Mouse (Mus musculus): ENCODE measurements around the gene Ascc2. TPM values are rescaled to one million over a fixed set of nuclear protein-coding genes. Genes with fewer than 3 reads are reported as not detected.

The Ascc2 gene
- 10 to 100 TPM; 31.0 to 32.0 (median 31.7) TPM for polyA plus RNA-seq (2017; shearing (Covaris generic))

DNA sequence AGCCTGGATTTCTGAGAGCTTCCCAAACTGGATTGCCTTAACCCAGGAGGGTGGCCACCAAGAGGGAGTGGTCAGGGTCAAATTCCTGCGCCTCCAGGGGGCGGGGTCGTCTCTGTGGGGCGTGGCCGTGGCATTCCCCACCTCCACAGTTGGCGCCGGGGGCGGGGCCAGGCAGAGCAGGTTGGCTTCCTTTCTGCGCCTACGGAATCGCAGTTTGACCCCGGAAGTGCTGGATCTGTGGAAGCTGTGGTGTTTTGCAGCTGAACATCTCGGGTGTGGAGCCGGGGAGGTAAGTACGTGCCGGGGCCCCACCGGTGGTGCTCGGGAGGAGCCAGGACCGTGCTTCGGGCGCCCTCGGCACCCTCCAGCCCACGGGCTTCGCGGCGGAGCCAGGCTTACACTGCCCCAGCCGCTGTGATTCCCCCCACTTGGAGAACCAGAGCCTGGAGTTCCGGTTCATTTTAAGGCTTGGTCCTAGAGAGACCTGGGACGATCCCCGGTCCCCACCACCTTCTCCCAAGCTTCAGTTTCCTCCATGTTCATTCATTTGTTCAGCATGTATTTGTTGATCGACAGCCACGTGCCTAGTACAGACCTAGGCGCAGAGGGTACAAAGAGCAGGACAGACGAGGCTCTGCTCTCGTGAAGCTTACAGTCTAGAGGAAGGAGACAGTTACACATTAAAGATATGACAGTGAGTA is at the start of gene Ascc2:
TSS of gene Ascc2 (plus strand) at position 214 of the 701 bp plus-strand sequence.
- ATAC-seq, result peak; percentile 96

- no peak for ATAC-seq
Observed at GRCm38 (mm10) chr11:4591811-4592210, 45.7 kb upstream of the Ascc2 start.

DNA sequence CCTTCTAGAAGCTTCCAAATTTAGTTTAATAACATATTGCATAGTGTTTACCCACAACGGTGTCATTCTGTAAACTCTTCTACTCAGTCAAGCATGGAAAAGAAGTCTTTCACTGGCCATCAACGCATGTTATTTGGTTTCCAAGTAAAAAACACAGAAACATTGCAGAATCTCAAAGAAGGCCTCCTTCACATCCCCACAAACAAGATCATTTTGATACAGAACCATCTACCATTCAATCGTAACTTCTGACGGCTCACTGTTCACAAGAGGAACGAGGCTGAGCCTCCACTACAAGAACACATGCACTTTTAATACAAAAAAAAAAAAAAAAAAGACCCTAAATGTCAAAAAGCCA is 44.1 kb upstream of the Ascc2 start:
- ATAC-seq, result no peak

GRCm38 (mm10) chr11:4593849-4594607 is 43.5 kb upstream of the Ascc2 start:
- peak; percentile 52 for ATAC-seq

- ATAC-seq, result peak; percentile 82
Observed at GRCm38 (mm10) chr11:4594608-4595500, 42.7 kb upstream of the Ascc2 start, which contains the start of gene Mtmr3. Gene Mtmr3 (minus strand): TSS chr11:4594863.

GRCm38 (mm10) chr11:4598411-4598810 is 39.1 kb upstream of the Ascc2 start:
- no peak for ATAC-seq

DNA sequence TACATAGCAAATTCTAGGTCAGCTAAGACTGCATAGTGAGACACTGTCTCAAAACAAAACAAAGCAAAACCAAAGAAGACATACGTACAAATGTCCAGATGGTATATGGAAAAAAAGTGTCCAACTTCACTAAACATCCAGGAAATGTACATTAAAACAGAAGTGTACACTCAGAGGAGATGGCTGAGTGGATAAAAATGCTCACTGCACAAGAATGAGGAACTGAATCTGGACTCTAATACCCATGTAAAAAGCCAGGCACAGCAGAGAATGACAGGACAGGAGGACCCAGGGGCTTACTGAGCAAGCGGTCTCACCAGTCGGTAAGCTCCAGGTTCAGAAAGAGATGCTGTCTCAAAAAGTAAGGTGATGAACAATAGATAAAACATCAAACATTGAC is 37.6 kb upstream of the Ascc2 start:
- ATAC-seq, result no peak

- ATAC-seq, result no peak
Observed at GRCm38 (mm10) chr11:4601890-4602289, 35.7 kb upstream of the Ascc2 start.

DNA sequence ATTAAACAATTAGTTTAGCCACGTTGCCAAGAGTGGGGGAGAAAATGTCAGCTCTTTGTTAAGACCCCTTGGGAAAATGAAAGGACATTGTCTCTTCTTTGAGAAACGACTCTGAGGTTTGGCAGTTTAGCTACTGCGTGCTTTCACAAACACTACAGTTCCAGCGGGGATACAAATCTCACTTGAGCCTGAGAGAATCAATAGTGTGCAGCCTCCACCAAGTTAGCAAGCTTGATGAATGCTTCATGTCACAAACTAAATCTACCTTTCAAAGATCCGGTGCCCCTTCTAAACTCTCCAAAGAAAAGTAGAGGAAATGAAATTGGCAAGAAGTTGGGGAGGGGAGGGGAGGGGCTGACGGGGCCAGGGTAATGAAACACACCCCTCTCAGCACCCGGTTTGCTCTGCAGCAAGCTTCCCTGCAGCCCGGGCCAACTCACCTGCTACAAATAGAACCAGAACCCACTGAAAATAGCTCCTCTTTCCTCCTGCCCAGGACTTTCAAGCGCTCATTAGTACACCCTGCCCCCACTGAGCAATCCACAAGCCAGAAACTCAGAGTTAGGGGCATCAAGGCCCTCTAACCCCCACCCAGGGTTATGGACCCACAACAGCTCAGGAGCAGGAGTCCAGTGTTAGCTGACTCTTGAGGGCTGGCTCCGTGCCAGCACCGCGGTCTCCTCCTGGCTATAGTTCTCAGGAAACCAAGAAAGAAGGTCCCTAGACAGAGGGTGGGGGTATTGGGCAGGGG is 34.7 kb upstream of the Ascc2 start:
- ATAC-seq, result no peak

DNA sequence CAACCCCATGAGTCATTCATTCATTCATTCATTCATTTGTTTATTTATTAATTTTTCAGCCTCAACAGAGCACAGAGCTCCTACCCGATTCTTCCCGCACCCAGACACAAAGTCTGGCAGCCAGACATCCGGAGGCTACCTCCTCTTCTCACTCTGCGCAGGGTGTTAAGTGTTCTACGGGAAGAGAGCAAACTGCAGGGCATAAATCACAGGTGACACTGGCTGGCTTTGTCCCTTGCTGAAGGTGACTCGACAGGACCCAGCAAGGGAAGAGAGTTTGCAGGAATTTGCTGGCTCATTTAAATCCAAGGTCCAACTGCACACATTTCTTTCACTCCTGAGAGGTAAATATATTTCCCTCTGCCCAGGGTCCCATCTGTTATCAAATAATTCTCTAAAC is 33.1 kb upstream of the Ascc2 start:
- no peak for ATAC-seq

DNA sequence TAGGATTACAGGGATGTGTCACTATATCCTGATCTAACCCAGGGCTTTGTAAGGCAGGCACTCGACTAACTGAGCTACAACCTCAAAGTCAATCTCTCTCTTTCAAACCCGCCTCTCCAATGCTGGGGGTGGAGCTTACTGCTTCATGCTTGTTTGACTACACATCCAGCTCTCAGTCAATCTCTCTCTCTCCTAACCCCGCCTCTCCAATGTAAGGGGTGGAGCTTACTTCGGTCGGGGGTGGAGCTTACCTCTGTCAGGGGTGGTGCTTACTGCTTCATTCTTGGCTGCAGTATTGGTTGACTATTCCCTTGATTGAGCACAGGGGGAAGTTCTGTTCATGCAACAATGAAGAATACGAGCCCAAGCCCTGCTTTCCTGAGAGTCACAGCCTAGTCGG is 32.1 kb upstream of the Ascc2 start:
- ATAC-seq, result no peak

DNA sequence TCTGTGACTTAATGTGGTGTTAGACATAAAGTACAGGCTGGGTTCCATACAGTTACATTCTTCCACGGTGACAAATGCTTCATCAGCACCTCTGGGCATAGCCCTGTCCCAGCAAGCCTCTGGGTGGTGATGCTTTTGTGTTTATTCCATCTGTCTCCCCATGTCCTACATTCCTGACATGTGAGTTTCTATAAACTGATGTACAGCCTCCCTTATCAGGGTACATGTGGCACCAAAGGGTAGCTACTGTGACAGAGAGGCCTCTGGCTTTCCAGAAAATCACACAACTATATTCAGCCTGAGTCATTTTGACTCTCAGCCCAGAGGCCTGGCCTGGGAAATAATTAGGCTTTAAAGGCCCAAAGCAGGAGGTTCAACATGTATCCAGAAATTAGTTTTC is 31.0 kb upstream of the Ascc2 start:
- ATAC-seq, result no peak

GRCm38 (mm10) chr11:4611904-4612303 is 25.6 kb upstream of the Ascc2 start:
- ATAC-seq, result no peak

GRCm38 (mm10) chr11:4620017-4620485 is 17.5 kb upstream of the Ascc2 start, which contains the start of gene Gm11032:
Gene Gm11032 (plus strand): TSS chr11:4620067.
- no peak for ATAC-seq

GRCm38 (mm10) chr11:4620501-4621108 is 16.9 kb upstream of the Ascc2 start:
- no peak for ATAC-seq

DNA sequence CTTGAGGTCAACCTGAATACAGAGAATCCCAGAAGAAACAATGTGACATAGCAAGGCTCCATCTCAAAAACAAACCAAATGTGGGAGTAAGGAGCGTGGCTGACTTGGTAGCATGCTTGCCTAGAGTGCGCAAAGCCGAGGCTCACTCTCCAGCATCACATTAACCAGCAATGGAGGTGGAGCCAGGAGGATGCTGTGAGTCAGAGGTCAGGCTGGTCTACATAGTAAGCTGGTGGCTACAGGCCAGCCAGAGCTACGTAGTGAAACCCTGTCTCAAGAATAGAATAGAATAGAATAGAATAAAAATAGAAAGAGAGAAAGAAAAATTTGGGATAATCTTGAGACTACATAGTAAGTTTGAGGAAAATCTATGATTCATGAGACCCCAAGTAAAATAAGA is 15.7 kb upstream of the Ascc2 start:
- no peak for ATAC-seq

DNA sequence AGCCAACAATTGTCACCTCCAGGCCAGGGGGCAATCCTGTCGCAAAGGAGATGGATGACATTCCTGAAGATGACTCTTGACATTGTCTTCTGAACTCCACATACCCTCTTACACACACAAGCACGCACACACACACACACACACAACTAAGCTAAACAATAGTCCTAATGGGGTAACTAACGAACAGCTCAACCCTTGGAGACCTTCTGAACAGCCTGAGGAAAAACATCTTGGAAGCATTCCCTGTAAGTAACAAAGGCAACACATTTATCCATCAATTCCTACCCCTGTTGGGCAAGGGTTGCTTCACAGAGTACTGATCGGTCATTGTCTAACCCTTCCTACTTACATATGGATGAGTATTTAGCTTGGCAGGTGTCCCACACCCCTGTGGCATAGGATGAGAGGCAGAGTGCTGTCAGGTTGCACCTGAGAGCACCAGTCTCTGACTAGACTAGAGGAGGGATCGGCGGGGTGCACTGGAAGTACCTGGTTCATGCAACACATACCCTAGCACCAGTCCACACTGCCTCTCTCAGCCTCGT is 15.0 kb upstream of the Ascc2 start:
- no peak for ATAC-seq

DNA sequence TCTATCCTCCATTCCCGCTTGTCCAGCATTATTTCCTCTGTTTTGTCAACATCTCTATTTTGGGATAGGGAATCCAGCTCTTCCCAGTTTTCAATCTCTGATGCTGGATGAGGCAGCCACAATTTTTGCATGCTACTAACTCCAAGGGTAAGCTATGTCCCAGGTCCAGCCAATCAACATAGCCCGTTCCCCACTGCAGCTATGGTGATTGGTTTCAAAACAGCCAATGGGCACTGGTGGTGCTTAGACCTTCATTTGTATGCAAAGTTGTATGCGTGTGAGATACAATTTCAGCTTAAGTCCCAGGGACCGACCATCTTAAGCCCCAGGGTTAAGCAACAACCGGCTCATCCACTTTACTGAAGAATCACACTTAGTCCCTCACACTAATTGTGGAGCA is 14.6 kb upstream of the Ascc2 start:
- ATAC-seq, result no peak

DNA sequence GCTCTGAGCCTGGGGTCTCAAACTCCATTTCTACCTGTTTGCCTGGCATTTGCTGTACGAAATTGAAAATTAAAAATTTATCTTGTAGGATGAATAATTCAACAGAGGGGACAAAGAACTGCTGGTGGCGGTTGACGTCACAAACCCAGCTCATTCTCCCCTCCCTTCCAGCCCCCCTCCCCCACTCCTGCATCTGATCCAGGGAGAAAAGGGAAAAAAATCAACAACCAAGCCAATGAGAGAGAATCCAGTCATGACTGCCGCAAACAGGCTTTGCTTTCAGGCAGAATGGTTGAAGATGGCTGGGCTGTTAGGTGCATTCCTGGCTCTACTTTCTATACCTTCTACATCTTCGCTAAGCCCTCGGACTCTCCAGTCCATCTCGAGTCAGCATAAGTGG is 11.6 kb upstream of the Ascc2 start:
- no peak for ATAC-seq

- no peak for ATAC-seq
Observed at GRCm38 (mm10) chr11:4627636-4628035, 9.9 kb upstream of the Ascc2 start.

DNA sequence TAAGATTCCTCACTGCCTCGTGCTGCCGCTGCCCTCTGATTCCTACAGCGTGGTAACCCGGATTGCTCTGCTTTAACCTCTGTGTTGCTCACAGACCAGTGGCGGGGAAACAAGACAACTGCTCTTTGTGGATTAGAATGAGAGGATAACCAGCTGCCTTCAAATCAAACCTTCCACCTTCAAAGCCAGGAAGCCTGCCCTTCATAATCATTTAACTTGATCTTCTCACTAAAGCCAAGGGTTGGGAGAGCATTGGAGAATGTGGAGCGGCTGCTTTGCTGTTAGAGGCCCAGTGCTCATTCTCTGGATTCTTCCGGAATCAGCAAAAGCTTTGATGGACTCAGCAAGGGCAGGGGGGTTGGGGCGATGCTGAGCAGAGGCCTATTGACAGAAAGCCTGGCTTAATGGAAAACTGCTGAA is 7.7 kb upstream of the Ascc2 start:
- ATAC-seq, result no peak

Data from inflammation-experienced regulatory T-cells, adult 6 months (primary cell).